8 mouse cellular contexts compared by ENCODE assay signal in genomic region chr7:112865739-112866138, GRCm38 (mm10).
DNase-seq lines count a peak whose midpoint lies in the region; ATAC-seq lines count a peak whose summit lies in the region.

No protein-coding gene starts in this region.

- H3K9me3 ChIP-seq in embryonic facial prominence, embryonic 14.5 days (ENCODE audit: control insufficient read depth, low read length) = no peaks in the 10 kb centered on the region
- H3K9me3 ChIP-seq in limb, embryonic 11.5 days (ENCODE audit: control insufficient read depth, low read length) = no peaks in the 10 kb centered on the region

- ATAC-seq in CD4-positive, CD25-positive, alpha-beta regulatory T cell, adult 4 months = no peak
- peak; percentile 47; the same call in 1 of the 2 replicates for ATAC-seq in embryonic facial prominence, embryonic 14.5 days (ENCODE audit: low read depth)
- ATAC-seq in limb, embryonic 11.5 days (ENCODE audit: insufficient number of reproducible peaks, low FRiP score, low TSS enrichment, low read depth) = no peak

- H3K27ac ChIP-seq in embryonic facial prominence, embryonic 14.5 days (replicated peaks; ENCODE audit: low read depth, low read length) = no peak overlapping the region
- no peak overlapping the region for H3K27ac ChIP-seq in limb, embryonic 11.5 days (replicated peaks; ENCODE audit: low read depth, low read length)

- WGBS in embryonic facial prominence, embryonic 14.5 days = 13% methylated on average over 2 of the region's 2 CpGs
- 9% methylated on average over 2 of the region's 2 CpGs for WGBS in limb, embryonic 11.5 days

- H3K4me3 ChIP-seq in embryonic facial prominence, embryonic 14.5 days (ENCODE audit: low read depth, low read length) = no peak overlapping the region
- no peak overlapping the region for H3K4me3 ChIP-seq in limb, embryonic 11.5 days (ENCODE audit: low read depth, low read length)

- no peak overlapping the region for H3K9ac ChIP-seq in embryonic facial prominence, embryonic 14.5 days (ENCODE audit: low read depth, low read length)
- H3K9ac ChIP-seq in limb, embryonic 11.5 days (ENCODE audit: low read length) = no peak overlapping the region

- H3K27me3 ChIP-seq in embryonic facial prominence, embryonic 14.5 days (replicated peaks; ENCODE audit: control insufficient read depth, insufficient read depth, low read length) = no peaks in the 10 kb centered on the region
- no peaks in the 10 kb centered on the region for H3K27me3 ChIP-seq in limb, embryonic 11.5 days (ENCODE audit: control insufficient read depth, insufficient read depth, low read length)

- H3K4me2 ChIP-seq in embryonic facial prominence, embryonic 14.5 days (ENCODE audit: low read depth, low read length) = no peak overlapping the region
- no peak overlapping the region for H3K4me2 ChIP-seq in limb, embryonic 11.5 days (ENCODE audit: low read depth, severe bottlenecking)

- peak; percentile 38 for DNase-seq in CD4-positive, CD25-positive, alpha-beta regulatory T cell, adult 2 months (ENCODE audit: low read depth, low spot score)
- peak; percentile 51 for DNase-seq in thymus, postnatal 4 days
- DNase-seq in thymus, postnatal 10 days (ENCODE audit: low spot score in 2 of 2) = no peak
- peak; percentile 65 for DNase-seq in embryonic facial prominence, embryonic 14.5 days (ENCODE audit: low spot score)
- peak; percentile 82 for DNase-seq in heart, postnatal 4 days
- peak; percentile 80 for DNase-seq in limb, embryonic 11.5 days (ENCODE audit: low spot score)
- DNase-seq in right cerebral cortex, postnatal 10 days (ENCODE audit: low spot score in 2 of 2) = peak; percentile 59 to 70

- H3K4me1 ChIP-seq in embryonic facial prominence, embryonic 14.5 days (ENCODE audit: control insufficient read depth, insufficient read depth, low read length) = peaks cover 6% of the 10 kb centered on the region
- H3K4me1 ChIP-seq in limb, embryonic 11.5 days (ENCODE audit: control insufficient read depth, insufficient read depth, low read length) = peaks cover 15% of the 10 kb centered on the region

- peaks cover 48% of the 10 kb centered on the region for H3K36me3 ChIP-seq in embryonic facial prominence, embryonic 14.5 days (ENCODE audit: control insufficient read depth, insufficient read depth, low read length)
- H3K36me3 ChIP-seq in limb, embryonic 11.5 days (ENCODE audit: control insufficient read depth, insufficient read depth, low read length) = peaks cover 5% of the 10 kb centered on the region; the same call in 1 of the 2 replicates

Comparison
In these comparisons a context has a peak if more than half of its experiments do, and no peak if none do; other contexts are left out.
1. DNase-seq: peak in CD4-positive, CD25-positive, alpha-beta regulatory T cell, adult 2 months (single experiment), thymus, postnatal 4 days (single experiment), embryonic facial prominence, embryonic 14.5 days (single experiment), heart, postnatal 4 days (single experiment), limb, embryonic 11.5 days (single experiment) and right cerebral cortex, postnatal 10 days (2 of 2); none in thymus, postnatal 10 days (0 of 2).